Mouse (Mus musculus): ENCODE data around the gene Hist1h4a. TPM values are rescaled to one million over a fixed set of nuclear protein-coding genes. Genes with fewer than 3 reads are reported as not detected.

Gene Hist1h4a
- 0.65 and 1.3 TPM in 2 replicates for polyA plus RNA-seq (2014; fragmentation: Nextera tagmentation; extraction: Ambion mirVana)

GRCm38 (mm10) chr13:23760972-23761864 lies at the start of gene Hist1h4a:
TSS of gene Hist1h4a (minus strand) at chr13:23761230.
- Histone ChIP-seq H3K9me3 (ENCODE audit: control insufficient read depth, low read length) (no peaks in the 10 kb centered on the region), H3K4me2 (ENCODE audit: low read length) (peak within 1 kb of the TSS; percentile 91), H3K4me3 (ENCODE audit: low read depth, low read length) (peak within 1 kb of the TSS; percentile 57), H3K4me1 (replicated peaks; ENCODE audit: control insufficient read depth, insufficient read depth, low read length) (peaks cover 17% of the 10 kb centered on the region), H3K27me3 (replicated peaks; ENCODE audit: control insufficient read depth, insufficient read depth, low read length) (no peaks in the 10 kb centered on the region), H3K36me3 (ENCODE audit: control insufficient read depth, insufficient read depth, low read length) (no peaks in the 10 kb centered on the region), H3K9ac (ENCODE audit: low read length) (peak within 1 kb of the TSS; percentile 84), H3K27ac (ENCODE audit: low read depth) (peak within 1 kb of the TSS; percentile 98)
- DNase-seq (ENCODE audit: low spot score) (peak; percentile 100), ATAC-seq (replicated peaks; ENCODE audit: low FRiP score, low TSS enrichment, low read depth) (peak; percentile 73)
- under 1% methylated on average over 61 of the region's 72 CpGs for WGBS

DNA sequence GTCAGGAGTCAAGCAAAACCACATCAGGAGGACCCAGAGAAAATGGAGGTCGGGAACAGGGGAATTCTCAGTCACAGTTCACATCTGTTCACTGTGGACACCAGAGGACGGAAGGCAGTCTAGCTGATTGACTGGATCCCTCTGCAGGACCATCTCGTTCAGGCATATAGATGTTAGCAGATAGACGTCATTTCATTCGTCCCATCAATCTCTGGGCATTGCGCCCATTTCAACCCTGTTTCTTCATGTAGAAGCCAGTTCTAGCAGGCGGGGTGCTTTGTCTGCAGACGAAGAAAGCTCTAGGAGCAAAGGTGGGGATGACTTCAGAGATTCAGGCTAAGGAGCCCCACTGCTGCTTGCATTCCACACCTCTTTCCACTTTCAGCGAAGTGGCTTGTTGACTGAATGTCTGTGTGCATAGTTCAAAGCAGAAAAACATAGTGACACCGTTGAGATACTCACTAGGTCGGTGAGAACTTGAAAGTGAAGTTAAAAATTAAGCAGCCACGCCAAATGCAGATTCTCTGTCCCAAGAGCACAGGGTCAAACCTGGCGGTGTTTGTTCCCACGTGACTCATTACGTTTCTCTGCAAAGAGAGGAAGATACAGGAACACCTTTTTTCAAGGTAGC lies 45.5 kb upstream of the Hist1h4a start, which contains the start of gene Slc17a2:
Gene Slc17a2 (plus strand): TSS at position 572 of the 631 bp plus-strand sequence.
- WGBS = 74% methylated on average over 15 of the region's 15 CpGs
- no peak for DNase-seq (ENCODE audit: low spot score)
- H3K4me3 ChIP-seq (ENCODE audit: low read depth, low read length) = no peak within 1 kb of the TSS
- H3K9ac ChIP-seq (ENCODE audit: low read length) = no peak within 1 kb of the TSS
- H3K36me3 ChIP-seq (ENCODE audit: control insufficient read depth, insufficient read depth, low read length) = no peaks in the 10 kb centered on the region
- H3K27me3 ChIP-seq (replicated peaks; ENCODE audit: control insufficient read depth, insufficient read depth, low read length) = no peaks in the 10 kb centered on the region
- no peaks in the 10 kb centered on the region for H3K9me3 ChIP-seq (ENCODE audit: control insufficient read depth, low read length)
- H3K27ac ChIP-seq (ENCODE audit: low read depth) = no peak within 1 kb of the TSS
- no peak for ATAC-seq (replicated peaks; ENCODE audit: low FRiP score, low TSS enrichment, low read depth)
- no peaks in the 10 kb centered on the region for H3K4me1 ChIP-seq (replicated peaks; ENCODE audit: control insufficient read depth, insufficient read depth, low read length)
- H3K4me2 ChIP-seq (ENCODE audit: low read length) = no peak within 1 kb of the TSS

DNA sequence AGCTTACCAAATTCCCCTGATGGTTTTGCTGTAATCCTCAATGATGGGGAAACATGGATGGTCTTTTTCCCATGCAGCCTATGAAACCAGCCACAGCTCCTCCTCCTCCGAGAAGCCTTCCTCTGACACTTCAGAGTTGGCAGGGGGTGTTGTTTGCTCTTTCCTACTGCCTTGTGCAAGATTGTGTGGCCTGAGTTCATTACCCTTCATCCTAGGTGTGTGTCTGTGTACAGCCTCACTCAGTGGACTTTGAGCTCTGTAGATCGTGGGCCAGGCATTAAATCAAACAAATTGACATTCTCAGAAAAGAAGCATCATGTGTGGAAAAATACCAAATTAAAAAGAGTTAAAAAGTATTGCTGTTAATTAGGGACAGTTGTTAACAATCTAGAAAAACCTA lies 43.5 kb upstream of the Hist1h4a start:
- Histone ChIP-seq H3K9ac (ENCODE audit: low read length) (no peak overlapping the region), H3K36me3 (ENCODE audit: control insufficient read depth, insufficient read depth, low read length) (no peaks in the 10 kb centered on the region), H3K27ac (ENCODE audit: low read depth) (no peak overlapping the region), H3K4me1 (replicated peaks; ENCODE audit: control insufficient read depth, insufficient read depth, low read length) (no peaks in the 10 kb centered on the region), H3K27me3 (replicated peaks; ENCODE audit: control insufficient read depth, insufficient read depth, low read length) (no peaks in the 10 kb centered on the region), H3K4me2 (ENCODE audit: low read length) (no peak overlapping the region), H3K9me3 (ENCODE audit: control insufficient read depth, low read length) (no peaks in the 10 kb centered on the region), H3K4me3 (ENCODE audit: low read depth, low read length) (no peak overlapping the region)
- no peak for DNase-seq (ENCODE audit: low spot score)
- no peak for ATAC-seq (replicated peaks; ENCODE audit: low FRiP score, low TSS enrichment, low read depth)
- 71% methylated on average over 2 of the region's 2 CpGs for WGBS

DNA sequence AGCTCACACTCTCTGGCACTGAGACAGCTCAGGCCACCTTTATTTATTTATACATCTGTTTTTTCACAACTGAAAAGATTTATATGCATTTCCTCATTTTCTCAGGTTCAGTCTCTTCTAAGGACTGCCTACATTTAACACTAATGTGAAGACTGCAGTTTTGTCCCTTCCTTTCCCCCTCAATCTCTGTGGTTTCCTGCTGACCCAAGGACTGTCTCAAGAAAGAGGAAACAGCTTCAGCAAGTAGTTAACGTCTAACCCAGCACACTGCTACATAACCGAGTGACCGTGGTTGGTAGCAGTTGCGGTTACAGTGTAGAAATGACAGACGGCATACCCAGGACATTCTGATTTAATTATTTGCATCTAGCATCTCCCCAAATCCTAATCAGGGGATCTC lies 38.4 kb upstream of the Hist1h4a start:
- DNase-seq (ENCODE audit: low spot score) = no peak

DNA sequence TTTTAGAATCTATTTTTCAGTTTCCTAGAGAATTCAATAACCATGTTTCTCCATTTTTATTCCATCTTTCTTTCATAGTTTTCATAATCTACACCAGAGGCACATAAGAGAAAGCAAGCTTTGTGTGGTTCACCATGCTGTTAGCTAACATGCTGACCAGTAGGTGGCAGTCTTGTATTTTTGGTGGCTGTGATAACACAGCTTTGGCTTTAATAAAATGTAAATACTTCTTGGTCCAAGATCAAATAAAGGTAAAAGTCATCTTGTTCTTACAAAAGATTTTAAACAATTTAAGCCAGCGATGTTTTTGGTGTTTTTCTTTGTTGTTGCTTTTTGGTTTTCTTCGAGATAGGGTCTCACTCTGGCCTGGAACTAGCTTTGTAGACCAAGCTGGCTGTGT lies 31.5 kb upstream of the Hist1h4a start:
- H3K27ac ChIP-seq (ENCODE audit: low read depth) = no peak overlapping the region
- no peaks in the 10 kb centered on the region for H3K4me1 ChIP-seq (replicated peaks; ENCODE audit: control insufficient read depth, insufficient read depth, low read length)
- no peaks in the 10 kb centered on the region for H3K27me3 ChIP-seq (replicated peaks; ENCODE audit: control insufficient read depth, insufficient read depth, low read length)
- no peaks in the 10 kb centered on the region for H3K9me3 ChIP-seq (ENCODE audit: control insufficient read depth, low read length)
- no peak overlapping the region for H3K4me2 ChIP-seq (ENCODE audit: low read length)
- 40% methylated on average over 2 of the region's 2 CpGs for WGBS
- H3K4me3 ChIP-seq (ENCODE audit: low read depth, low read length) = no peak overlapping the region
- DNase-seq (ENCODE audit: low spot score) = no peak
- no peaks in the 10 kb centered on the region for H3K36me3 ChIP-seq (ENCODE audit: control insufficient read depth, insufficient read depth, low read length)
- ATAC-seq (replicated peaks; ENCODE audit: low FRiP score, low TSS enrichment, low read depth) = no peak; the same call in 1 of the 2 replicates
- H3K9ac ChIP-seq (ENCODE audit: low read length) = no peak overlapping the region

More for the DNA sequence above, 38.4 kb upstream of the Hist1h4a start:
- Histone ChIP-seq H3K4me2 (ENCODE audit: low read length) (no peak overlapping the region), H3K27me3 (replicated peaks; ENCODE audit: control insufficient read depth, insufficient read depth, low read length) (no peaks in the 10 kb centered on the region), H3K9ac (ENCODE audit: low read length) (no peak overlapping the region), H3K4me1 (replicated peaks; ENCODE audit: control insufficient read depth, insufficient read depth, low read length) (no peaks in the 10 kb centered on the region), H3K4me3 (ENCODE audit: low read depth, low read length) (no peak overlapping the region), H3K27ac (ENCODE audit: low read depth) (no peak overlapping the region), H3K9me3 (ENCODE audit: control insufficient read depth, low read length) (no peaks in the 10 kb centered on the region), H3K36me3 (ENCODE audit: control insufficient read depth, insufficient read depth, low read length) (no peaks in the 10 kb centered on the region)
- WGBS = 76% methylated on average over 5 of the region's 5 CpGs
- no peak for ATAC-seq (replicated peaks; ENCODE audit: low FRiP score, low TSS enrichment, low read depth)

DNA sequence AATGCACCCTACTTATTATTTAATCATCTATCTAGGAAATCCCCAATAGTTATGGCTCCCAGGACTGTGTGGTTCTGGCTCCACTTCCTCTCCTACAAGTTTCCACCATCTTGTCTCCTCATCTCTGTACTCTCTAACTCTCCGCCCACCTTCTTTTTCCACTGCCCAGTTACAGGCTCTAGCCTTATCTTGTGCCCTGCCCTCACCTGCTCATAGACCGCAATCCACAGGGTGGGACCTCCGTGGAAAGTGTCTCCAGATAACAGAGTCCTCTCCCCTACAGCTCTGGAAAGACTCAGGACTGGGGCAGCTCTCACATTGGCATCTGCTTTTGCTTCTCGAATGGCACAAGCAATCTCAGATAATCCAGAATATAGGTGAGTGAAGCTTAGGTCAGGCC lies 18.0 kb upstream of the Hist1h4a start:
- ATAC-seq (replicated peaks; ENCODE audit: low FRiP score, low TSS enrichment, low read depth) = no peak
- no peaks in the 10 kb centered on the region for H3K4me1 ChIP-seq (replicated peaks; ENCODE audit: control insufficient read depth, insufficient read depth, low read length)
- H3K36me3 ChIP-seq (ENCODE audit: control insufficient read depth, insufficient read depth, low read length) = no peaks in the 10 kb centered on the region
- no peaks in the 10 kb centered on the region for H3K9me3 ChIP-seq (ENCODE audit: control insufficient read depth, low read length)
- H3K27me3 ChIP-seq (replicated peaks; ENCODE audit: control insufficient read depth, insufficient read depth, low read length) = no peaks in the 10 kb centered on the region
- no peak overlapping the region for H3K27ac ChIP-seq (ENCODE audit: low read depth)
- no peak for DNase-seq (ENCODE audit: low spot score)
- no peak overlapping the region for H3K9ac ChIP-seq (ENCODE audit: low read length)
- WGBS = 69% methylated on average over 4 of the region's 4 CpGs
- no peak overlapping the region for H3K4me3 ChIP-seq (ENCODE audit: low read depth, low read length)
- no peak overlapping the region for H3K4me2 ChIP-seq (ENCODE audit: low read length)

GRCm38 (mm10) chr13:23778339-23778738 lies 17.3 kb upstream of the Hist1h4a start:
- no peak for ATAC-seq (replicated peaks; ENCODE audit: low FRiP score, low TSS enrichment, low read depth)
- Histone ChIP-seq H3K27ac (ENCODE audit: low read depth) (no peak overlapping the region), H3K9me3 (ENCODE audit: control insufficient read depth, low read length) (no peaks in the 10 kb centered on the region), H3K4me3 (ENCODE audit: low read depth, low read length) (no peak overlapping the region), H3K27me3 (replicated peaks; ENCODE audit: control insufficient read depth, insufficient read depth, low read length) (no peaks in the 10 kb centered on the region), H3K9ac (ENCODE audit: low read length) (no peak overlapping the region), H3K4me1 (replicated peaks; ENCODE audit: control insufficient read depth, insufficient read depth, low read length) (no peaks in the 10 kb centered on the region), H3K36me3 (ENCODE audit: control insufficient read depth, insufficient read depth, low read length) (no peaks in the 10 kb centered on the region), H3K4me2 (ENCODE audit: low read length) (no peak overlapping the region)
- WGBS = 93% methylated on average over 7 of the region's 7 CpGs
- DNase-seq (ENCODE audit: low spot score) = no peak

DNA sequence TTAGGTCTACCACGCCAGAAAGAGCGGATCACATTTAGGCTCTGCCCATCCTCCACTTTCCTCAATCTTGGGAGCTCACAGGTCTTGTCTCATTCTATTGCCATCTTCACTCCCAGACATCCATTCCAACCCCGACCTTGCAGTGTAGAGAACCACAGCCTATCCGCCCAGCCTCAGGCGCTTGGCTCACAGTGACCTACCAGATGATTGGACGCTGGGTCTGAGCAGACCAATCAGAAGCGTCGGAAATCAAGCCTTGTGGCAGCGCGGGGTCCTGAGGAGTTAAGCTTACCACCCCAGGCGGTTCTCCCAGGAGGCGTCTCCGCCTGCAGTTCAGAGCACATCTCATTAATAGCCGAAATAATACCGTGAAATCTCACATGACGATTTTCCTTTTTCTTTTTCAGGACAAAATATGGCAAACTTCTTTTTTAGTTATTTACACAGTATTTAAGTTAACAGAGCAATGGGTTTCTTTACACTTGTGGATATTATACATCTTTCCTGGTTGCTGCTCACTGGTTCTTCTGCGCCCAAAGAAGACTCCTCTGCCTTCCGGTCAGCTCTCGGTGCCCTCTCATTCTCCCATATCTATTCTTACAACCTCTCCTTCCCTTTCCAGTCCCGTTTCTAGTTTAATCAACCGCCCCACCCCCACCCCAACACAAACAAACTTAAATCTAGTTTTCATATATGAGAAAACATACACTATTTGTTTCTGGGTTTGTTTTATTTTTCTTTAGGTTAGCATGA lies 11.7 kb upstream of the Hist1h4a start:
- Histone ChIP-seq H3K36me3 (ENCODE audit: control insufficient read depth, insufficient read depth, low read length) (no peaks in the 10 kb centered on the region), H3K27ac (ENCODE audit: low read depth) (no peak overlapping the region), H3K9ac (ENCODE audit: low read length) (no peak overlapping the region), H3K4me1 (replicated peaks; ENCODE audit: control insufficient read depth, insufficient read depth, low read length) (peaks cover 7% of the 10 kb centered on the region; the same call in 1 of the 2 replicates), H3K27me3 (replicated peaks; ENCODE audit: control insufficient read depth, insufficient read depth, low read length) (no peaks in the 10 kb centered on the region), H3K4me2 (ENCODE audit: low read length) (peak overlapping the region; percentile 36), H3K4me3 (ENCODE audit: low read depth, low read length) (no peak overlapping the region), H3K9me3 (ENCODE audit: control insufficient read depth, low read length) (no peaks in the 10 kb centered on the region)
- WGBS = 22% methylated on average over 21 of the region's 21 CpGs
- DNase-seq (ENCODE audit: low spot score) = no peak
- peak; percentile 83 for ATAC-seq (replicated peaks; ENCODE audit: low FRiP score, low TSS enrichment, low read depth)
